Mouse (Mus musculus) MEL (cell line): Measurements from ENCODE around the gene Vac14. TPM values are rescaled to one million over a fixed set of nuclear protein-coding genes. Genes with fewer than 3 reads are reported as not detected.

Experiments used
- DNase-seq: peaks from one replicate; pipeline ENCODE4 v3.0.0; 2011; ENCODE audit warnings: low read depth, low spot score
- H3K27ac ChIP-seq: 2 replicates; pipeline ENCODE4 v1.5.1; 2012; ENCODE audit warnings: low read depth, mild to moderate bottlenecking, control low read depth, low read length, moderate library complexity; ENCODE audit not compliant: control insufficient read depth
- H3K27me3 ChIP-seq, 2 experiments: fragments of 150-350 bp in 1 of 2; sonication (generic) in 1 of 2; 2 replicates each; pipeline ENCODE4 v1.6.1; 2012; ENCODE audit warnings: low read length in 2 of 2, mild to moderate bottlenecking in 2 of 2, improper control_type of control experiment in 1 of 2, moderate library complexity in 1 of 2; ENCODE audit not compliant: insufficient read depth in 2 of 2, control insufficient read depth in 1 of 2
- H3K36me3 ChIP-seq, 2 experiments: 2 replicates each; pipeline ENCODE4 v1.6.1; 2012 to 2014; ENCODE audit warnings: low read length in 2 of 2, improper control_type of control experiment in 1 of 2, inconsistent platforms in 1 of 2, mild to moderate bottlenecking in 1 of 2; ENCODE audit not compliant: insufficient read depth in 2 of 2, control insufficient read depth in 1 of 2
- H3K4me1 ChIP-seq, 2 experiments: fragments of 150-350 bp in 1 of 2; sonication (generic) in 1 of 2; 2 replicates each; pipeline ENCODE4 v1.6.1; 2012; ENCODE audit warnings: low read length in 2 of 2, improper control_type of control experiment in 1 of 2, mild to moderate bottlenecking in 1 of 2; ENCODE audit not compliant: insufficient read depth in 2 of 2, control insufficient read depth in 1 of 2
- H3K4me3 ChIP-seq, 2 experiments: fragments of 150-350 bp in 1 of 2; sonication (generic) in 1 of 2; 2 replicates each; pipeline ENCODE4 v1.5.1; 2012; ENCODE audit warnings: low read depth in 2 of 2, low read length in 2 of 2, mild to moderate bottlenecking in 2 of 2, moderate library complexity in 2 of 2, control low read depth in 1 of 2, improper control_type of control experiment in 1 of 2; ENCODE audit not compliant: control insufficient read depth in 1 of 2, insufficient read depth in 1 of 2
- H3K79me2 ChIP-seq: 2 replicates; pipeline ENCODE4 v1.6.1; 2012; ENCODE audit warnings: mild to moderate bottlenecking, low read length, moderate library complexity; ENCODE audit not compliant: control insufficient read depth, poor library complexity, insufficient read depth
- H3K9ac ChIP-seq: 2 replicates; pipeline ENCODE4 v1.6.1; 2012; ENCODE audit warnings: low read depth, mild to moderate bottlenecking, control low read depth, low read length, moderate library complexity; ENCODE audit not compliant: control insufficient read depth, poor library complexity, severe bottlenecking
- H3K9me3 ChIP-seq: fragments of 150-350 bp; sonication (generic); replicated peaks from 2 replicates; pipeline ENCODE4 v1.6.1; 2012; ENCODE audit warnings: mild to moderate bottlenecking, low read length, improper control_type of control experiment, moderate library complexity; ENCODE audit not compliant: insufficient read depth
- BHLHE40 ChIP-seq: IDR thresholded peaks from 2 replicates; pipeline ENCODE4 v1.6.1; 2012; ENCODE audit warnings: low read depth, mild to moderate bottlenecking, inconsistent platforms, low read length, improper control_type of control experiment, borderline replicate concordance
- CTCF ChIP-seq, 3 experiments: IDR thresholded peaks in 2 of 3; conservative IDR thresholded peaks in 1 of 3; 2 replicates each; pipeline ENCODE4 v1.5.1; 2011 to 2012; ENCODE audit warnings: low read length in 3 of 3, low read depth in 2 of 3, mild to moderate bottlenecking in 2 of 3, improper control_type of control experiment in 1 of 3, inconsistent platforms in 1 of 3, mixed read lengths in 1 of 3, moderate library complexity in 1 of 3; ENCODE audit not compliant: control insufficient read depth in 1 of 3, insufficient read depth in 1 of 3, poor library complexity in 1 of 3, severe bottlenecking in 1 of 3
- ELF1 ChIP-seq: IDR thresholded peaks from 2 replicates; pipeline ENCODE4 v1.6.1; 2014; ENCODE audit warnings: low read depth, mild to moderate bottlenecking, inconsistent platforms, low read length, improper control_type of control experiment, moderate library complexity
- EP300 ChIP-seq, 2 experiments: IDR thresholded peaks; 2 replicates each; pipeline ENCODE4 v1.6.1; 2011; ENCODE audit warnings: improper control_type of control experiment in 2 of 2, low read length in 2 of 2, low read depth in 1 of 2, mild to moderate bottlenecking in 1 of 2
- ETS1 ChIP-seq: IDR thresholded peaks from 2 replicates; pipeline ENCODE4 v1.6.1; 2012; ENCODE audit warnings: low read depth, mild to moderate bottlenecking, inconsistent platforms, low read length, improper control_type of control experiment, moderate library complexity
- GATA1 ChIP-seq: IDR thresholded peaks from 2 replicates; pipeline ENCODE4 v1.6.1; 2011; ENCODE audit warnings: low read depth, low read length, improper control_type of control experiment
- KAT2A ChIP-seq: conservative IDR thresholded peaks from 2 replicates; pipeline ENCODE4 v1.6.1; 2012; ENCODE audit warnings: low read depth, low read length, improper control_type of control experiment, inconsistent platforms
- MXI1 ChIP-seq: IDR thresholded peaks from 2 replicates; pipeline ENCODE4 v1.6.1; 2011; ENCODE audit warnings: mild to moderate bottlenecking, low read depth, low read length, improper control_type of control experiment
- MYB ChIP-seq: IDR thresholded peaks from 2 replicates; pipeline ENCODE4 v1.6.1; 2011; ENCODE audit warnings: mild to moderate bottlenecking, low read depth, low read length, improper control_type of control experiment
- POLR2AphosphoS5 ChIP-seq: IDR thresholded peaks from 2 replicates; pipeline ENCODE4 v1.6.1; 2012; ENCODE audit warnings: low read depth, borderline replicate concordance, mild to moderate bottlenecking, inconsistent platforms, low read length, moderate library complexity, mixed read lengths
- RAD21 ChIP-seq: IDR thresholded peaks from 2 replicates; pipeline ENCODE4 v1.6.1; 2011; ENCODE audit warnings: mild to moderate bottlenecking, low read depth, low read length, improper control_type of control experiment
- SIN3A ChIP-seq: IDR thresholded peaks from 2 replicates; pipeline ENCODE4 v1.6.1; 2012; ENCODE audit warnings: low read length, improper control_type of control experiment, inconsistent platforms
- SMC3 ChIP-seq: IDR thresholded peaks from 2 replicates; pipeline ENCODE4 v1.6.1; 2011; ENCODE audit warnings: low read depth, low read length, improper control_type of control experiment
- TBP ChIP-seq: IDR thresholded peaks from 2 replicates; pipeline ENCODE4 v1.8.0; 2011; ENCODE audit warnings: low read depth, low read length, improper control_type of control experiment
- TCF12 ChIP-seq: IDR thresholded peaks from 2 replicates; pipeline ENCODE4 v1.6.1; 2014; ENCODE audit warnings: low read depth, mild to moderate bottlenecking, inconsistent platforms, low read length, improper control_type of control experiment, moderate library complexity
- UBTF ChIP-seq: IDR thresholded peaks from 2 replicates; pipeline ENCODE4 v1.6.1; 2012; ENCODE audit warnings: low read depth, mild to moderate bottlenecking, inconsistent platforms, low read length, improper control_type of control experiment, moderate library complexity, borderline replicate concordance; ENCODE audit not compliant: insufficient read depth
- USF1 ChIP-seq: IDR thresholded peaks from 2 replicates; pipeline ENCODE4 v1.6.1; 2014; ENCODE audit warnings: low read depth, mild to moderate bottlenecking, inconsistent platforms, low read length, improper control_type of control experiment, moderate library complexity
- ZC3H11A ChIP-seq: IDR thresholded peaks from 2 replicates; pipeline ENCODE4 v1.6.1; 2012; ENCODE audit warnings: low read depth, mild to moderate bottlenecking, inconsistent platforms, low read length, improper control_type of control experiment
- ZKSCAN1 ChIP-seq: IDR thresholded peaks from 2 replicates; pipeline ENCODE4 v1.6.1; 2012; ENCODE audit warnings: low read depth, mild to moderate bottlenecking, inconsistent platforms, low read length, improper control_type of control experiment, moderate library complexity
- ZMIZ1 ChIP-seq: IDR thresholded peaks from 2 replicates; pipeline ENCODE4 v1.6.1; 2012; ENCODE audit warnings: low read depth, mild to moderate bottlenecking, inconsistent platforms, low read length, improper control_type of control experiment, moderate library complexity
- ZNF384 ChIP-seq: IDR thresholded peaks from 2 replicates; pipeline ENCODE4 v1.6.1; 2012; ENCODE audit warnings: low read depth, mild to moderate bottlenecking, inconsistent platforms, low read length, improper control_type of control experiment
- polyA plus RNA-seq, 2 experiments: library from polyadenylated mRNA; stranded (reverse) in 1 of 2; unstranded in 1 of 2; fragments of >175 nt in 1 of 2; fragments of >200 nt in 1 of 2; gene quantifications; 2 replicates each; pipeline versions ENCODE4 v1.2.1 to v1.2.4; 2012; ENCODE audit warnings: low replicate concordance in 2 of 2, low read depth in 1 of 2; ENCODE audit not compliant: insufficient read length in 2 of 2, insufficient read depth in 1 of 2, missing spikeins in 1 of 2
- total RNA-seq: library from RNA; depleted of rRNA; stranded (reverse); fragments of 300-350 nt; gene quantifications from 2 replicates; pipeline ENCODE4 v1.2.3, GENCODE M21; 2012

The Vac14 gene
- total and polyA plus RNA-seq, 3 experiments: 31.7 to 86.0 TPM; not detected in 1

DNA sequence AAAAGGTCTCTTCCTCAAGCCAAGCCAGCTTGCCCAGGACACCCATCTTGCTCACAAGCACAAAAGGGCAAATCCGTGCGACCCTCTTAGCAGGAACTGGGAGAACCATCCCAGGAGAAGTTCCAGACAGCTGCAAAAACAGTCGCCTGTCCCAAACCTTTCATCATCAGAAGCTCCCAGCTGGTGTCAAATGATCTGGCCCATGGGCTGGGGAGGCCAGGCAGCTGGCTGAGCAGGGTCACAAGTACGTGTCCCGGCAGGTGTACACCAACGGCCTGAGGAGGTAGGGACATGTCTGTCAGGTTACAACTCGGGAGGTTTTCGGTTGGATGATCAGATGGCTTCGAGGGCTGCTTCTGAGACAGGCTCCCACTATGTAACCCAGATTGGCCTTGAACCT, 128.3 kb downstream of the Vac14 start:
- Histone ChIP-seq H3K9ac (no peak overlapping the region), H3K9me3 (no peaks in the 10 kb centered on the region), H3K27me3 (no peaks in the 10 kb centered on the region), H3K79me2 (no peaks in the 10 kb centered on the region), H3K4me1 (peaks cover 0 to 16% of the 10 kb centered on the region in 2 experiments; a peak in 3 of 4 replicates), H3K36me3 (peaks cover 0 to 4% of the 10 kb centered on the region in 2 experiments; a peak in 2 of 4 replicates), H3K27ac (no peak overlapping the region), H3K4me3 (no peak overlapping the region)
- no peak for DNase-seq
- TF ChIP-seq USF1: no peak
- TF ChIP-seq TCF12: no peak
- no peak for TF ChIP-seq ZC3H11A
- no peak for TF ChIP-seq ELF1
- TF ChIP-seq EP300 (IDR thresholded peaks at IDR 0.05; ENCODE audit: low read depth in 1 of 2, low read length in 2 of 2): no peak
- no peak for TF ChIP-seq MYB
- TF ChIP-seq TBP: no peak
- TF ChIP-seq MXI1: no peak
- TF ChIP-seq BHLHE40: no peak
- no peak for TF ChIP-seq ZMIZ1
- no peak for TF ChIP-seq UBTF
- no peak for TF ChIP-seq GATA1
- no peak for TF ChIP-seq KAT2A
- TF ChIP-seq ETS1: no peak

DNA sequence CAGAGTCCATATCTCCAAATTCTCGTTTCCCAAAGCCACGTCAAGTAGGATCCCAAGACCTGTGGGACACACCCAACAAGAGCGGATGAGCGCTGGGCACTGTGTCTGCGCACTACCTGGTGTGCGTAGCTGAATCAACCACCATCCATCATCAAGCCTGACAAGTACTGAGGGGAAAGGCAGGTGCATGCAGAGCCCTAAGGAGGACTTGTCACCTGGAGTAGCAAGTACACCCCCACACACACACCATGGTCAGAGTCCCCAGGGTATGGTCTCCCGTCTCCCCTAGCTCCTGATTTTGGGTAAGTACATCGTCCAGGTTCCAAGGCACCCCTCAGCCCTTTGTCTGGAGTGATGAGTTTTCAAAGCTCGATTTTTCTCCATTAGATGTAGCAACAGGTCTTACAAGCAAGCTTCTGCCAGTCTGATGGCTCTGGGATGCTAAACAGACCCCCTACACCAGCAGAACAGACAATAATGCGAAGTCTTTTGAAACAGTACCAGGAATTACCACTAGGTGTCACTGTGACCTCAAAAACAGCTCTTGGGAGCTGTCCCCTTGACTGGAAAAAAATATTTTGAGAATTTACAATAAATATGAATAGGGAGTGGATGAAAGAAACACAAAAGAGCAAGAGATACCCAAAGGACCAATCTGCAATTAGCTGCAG, 131.2 kb downstream of the Vac14 start:
- Histone ChIP-seq H3K4me3 (peak overlapping the region; percentile 20 to 48), H3K9ac (peak overlapping the region; percentile 33), H3K27ac (peak overlapping the region; percentile 8; the same call in 1 of the 2 replicates), H3K9me3 (no peaks in the 10 kb centered on the region), H3K27me3 (no peaks in the 10 kb centered on the region), H3K79me2 (no peaks in the 10 kb centered on the region; the same call in 1 of the 2 replicates), H3K36me3 (peaks cover 0 to 7% of the 10 kb centered on the region in 2 experiments; a peak in 2 of 4 replicates), H3K4me1 (peaks cover 0 to 21% of the 10 kb centered on the region in 2 experiments)
- TF ChIP-seq ZNF384: peak; percentile 81
- peak; percentile 94 for TF ChIP-seq ZC3H11A
- no peak for TF ChIP-seq ZKSCAN1
- TF ChIP-seq RAD21: peak; percentile 100
- TF ChIP-seq TBP: no peak
- no peak for TF ChIP-seq POLR2AphosphoS5
- peak; percentile 91 for TF ChIP-seq SMC3
- TF ChIP-seq SIN3A: peak; percentile 47
- TF ChIP-seq CTCF (IDR thresholded peaks at IDR 0.05 in 2 of 3, conservative IDR thresholded peaks at IDR 0.05 in 1 of 3; ENCODE audit: control insufficient read depth in 1 of 3, insufficient read depth in 1 of 3, low read depth in 2 of 3, low read length in 3 of 3, poor library complexity in 1 of 3, severe bottlenecking in 1 of 3): peak; percentile 50 to 95 (median 88)
- DNase-seq: peak; percentile 85
